Mouse (Mus musculus) monocyte, adult 2 months (primary cell): ENCODE data around the gene Sh3rf1.

Experiments used
- DNase-seq, 2 experiments: peaks; one replicate each; pipeline ENCODE4 v3.0.0; 2022; ENCODE audit warnings: low spot score in 2 of 2, low read depth in 1 of 2

The Sh3rf1 gene

DNA sequence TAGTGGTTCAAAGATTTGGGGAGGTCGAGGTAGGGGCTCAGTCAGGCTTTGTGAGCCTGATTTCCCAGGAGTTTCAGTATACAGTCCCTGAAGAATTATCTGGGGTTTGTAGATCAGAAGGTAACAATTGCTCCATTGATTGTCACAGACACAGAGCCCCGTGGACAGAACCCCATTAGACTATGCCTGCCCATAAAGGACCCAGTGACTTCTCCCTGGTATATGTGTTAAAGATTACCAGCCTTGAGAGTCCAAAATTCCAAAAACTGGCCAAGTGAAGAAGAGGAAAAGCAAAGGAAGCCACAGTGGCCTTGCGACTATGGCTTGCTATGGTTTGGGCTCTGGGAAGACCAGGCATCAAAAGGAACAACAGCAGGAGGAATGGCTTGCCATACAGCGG is 136.7 kb downstream of the Sh3rf1 start:
- DNase-seq: no peak

DNA sequence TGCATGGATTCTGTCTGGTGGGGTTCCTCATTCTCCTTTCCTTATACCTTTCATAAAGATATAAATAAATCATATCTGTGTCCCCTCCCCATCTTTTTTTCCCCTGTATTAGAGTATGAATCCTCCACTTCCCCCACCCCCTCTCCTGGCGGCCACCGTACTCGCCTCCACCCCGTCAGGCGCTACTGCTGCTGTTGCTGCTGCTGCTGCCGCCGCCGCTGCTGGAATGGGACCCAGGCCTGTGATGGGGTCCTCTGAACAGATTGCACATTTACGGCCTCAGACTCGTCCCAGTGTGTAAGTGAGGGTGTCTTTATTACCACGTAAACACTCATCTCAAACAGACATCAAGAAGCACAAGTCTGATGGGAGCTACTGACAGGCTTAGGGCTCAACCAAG is 137.8 kb downstream of the Sh3rf1 start:
- DNase-seq: no peak

DNA sequence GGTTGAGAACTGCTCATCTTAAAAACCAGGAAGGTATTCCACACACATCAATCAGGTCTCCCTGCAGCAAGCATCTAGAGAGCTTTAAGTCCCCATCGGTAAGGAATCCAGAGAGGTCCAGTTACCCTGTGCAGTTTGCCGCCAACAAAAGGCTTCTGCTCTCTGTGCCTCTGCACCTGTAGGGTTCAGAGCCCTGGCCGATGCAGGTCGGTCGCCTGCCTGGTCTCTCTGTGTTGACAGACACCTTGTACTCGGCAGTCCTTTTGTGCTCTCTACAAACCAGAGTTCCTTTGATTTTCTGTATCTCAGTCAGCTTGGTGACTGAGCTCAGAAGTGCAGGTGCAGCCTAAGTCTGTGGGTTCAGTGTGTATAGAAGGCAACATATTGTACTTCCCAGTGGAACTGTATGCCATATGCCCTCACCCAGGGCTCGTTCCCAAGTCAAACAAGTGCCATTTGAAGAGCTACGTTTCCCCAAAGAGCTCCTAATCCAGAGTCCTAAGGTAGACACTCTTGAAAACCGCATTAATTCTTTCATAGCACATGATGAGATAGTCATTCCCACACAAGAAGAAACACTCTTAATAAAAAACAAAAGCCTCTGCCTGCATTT is 138.7 kb downstream of the Sh3rf1 start:
- no peak for DNase-seq

DNA sequence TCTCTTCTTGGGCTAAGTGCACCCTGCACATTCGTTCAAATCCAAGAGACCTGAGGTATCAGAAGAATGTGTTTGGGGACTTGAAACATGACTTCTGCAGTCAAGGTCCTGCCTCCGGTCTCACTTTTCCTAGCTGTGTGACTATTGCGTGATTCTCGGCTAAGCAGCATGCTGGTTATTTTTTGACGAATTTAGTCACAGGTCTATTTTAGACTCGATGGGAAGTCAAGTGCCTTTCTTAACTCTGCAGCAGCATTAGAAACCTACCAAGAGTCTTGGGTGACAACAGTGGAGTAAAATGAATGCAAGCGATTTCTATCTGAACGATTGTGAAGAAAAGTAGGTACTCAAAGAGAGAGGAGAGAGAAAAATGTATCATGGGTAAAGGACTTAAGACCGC is 149.6 kb downstream of the Sh3rf1 start:
- DNase-seq: no peak

DNA sequence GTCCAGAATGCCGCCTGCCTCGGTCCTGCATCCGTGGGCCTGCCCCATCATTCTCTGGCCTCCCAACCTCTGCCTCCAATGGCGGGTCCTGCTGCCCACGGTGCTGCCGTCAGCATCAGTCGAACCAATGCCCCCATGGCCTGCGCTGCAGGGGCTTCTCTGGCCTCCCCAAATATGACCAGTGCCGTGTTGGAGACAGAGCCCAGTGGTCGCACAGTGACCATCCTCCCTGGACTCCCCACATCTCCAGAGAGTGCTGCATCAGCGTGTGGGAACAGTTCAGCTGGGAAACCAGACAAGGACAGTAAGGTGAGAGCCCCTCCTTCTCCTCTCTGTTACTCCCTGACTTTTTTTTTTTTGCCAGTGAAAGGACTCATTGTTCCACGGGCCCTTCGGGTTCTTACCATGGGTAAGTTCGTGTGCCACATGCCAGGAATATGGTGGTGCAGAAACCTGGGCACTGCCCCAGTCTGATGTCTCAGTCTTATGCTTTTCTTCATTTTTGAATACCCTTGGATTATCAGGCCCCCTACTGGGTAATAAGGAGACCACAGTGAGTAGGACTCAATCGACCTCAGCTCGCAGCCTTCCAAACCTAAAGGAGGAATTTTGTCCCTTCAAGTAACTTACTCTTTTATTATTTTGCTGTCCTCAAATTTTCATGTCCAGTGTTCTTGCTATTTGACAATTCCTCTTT is 150.5 kb downstream of the Sh3rf1 start:
- DNase-seq: no peak

DNA sequence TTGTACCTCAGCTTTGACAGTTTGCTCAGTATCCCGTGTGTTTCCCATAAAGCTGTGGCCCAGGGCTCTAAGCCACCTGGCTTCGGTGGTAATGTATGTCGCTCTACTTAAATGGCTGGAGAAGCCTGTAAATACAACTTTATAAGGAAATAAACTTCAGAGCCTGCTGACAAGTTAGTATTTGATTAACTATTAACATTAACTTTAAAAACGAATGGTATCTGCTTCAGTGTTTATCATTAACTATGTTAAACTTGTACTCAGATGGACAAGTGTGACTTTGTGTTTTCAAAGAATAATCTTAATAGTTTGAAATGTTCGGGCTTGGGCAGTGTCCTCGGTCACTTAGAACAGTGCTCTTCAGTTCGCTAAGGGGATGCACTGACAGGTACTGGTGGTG is 151.5 kb downstream of the Sh3rf1 start:
- no peak for DNase-seq

DNA sequence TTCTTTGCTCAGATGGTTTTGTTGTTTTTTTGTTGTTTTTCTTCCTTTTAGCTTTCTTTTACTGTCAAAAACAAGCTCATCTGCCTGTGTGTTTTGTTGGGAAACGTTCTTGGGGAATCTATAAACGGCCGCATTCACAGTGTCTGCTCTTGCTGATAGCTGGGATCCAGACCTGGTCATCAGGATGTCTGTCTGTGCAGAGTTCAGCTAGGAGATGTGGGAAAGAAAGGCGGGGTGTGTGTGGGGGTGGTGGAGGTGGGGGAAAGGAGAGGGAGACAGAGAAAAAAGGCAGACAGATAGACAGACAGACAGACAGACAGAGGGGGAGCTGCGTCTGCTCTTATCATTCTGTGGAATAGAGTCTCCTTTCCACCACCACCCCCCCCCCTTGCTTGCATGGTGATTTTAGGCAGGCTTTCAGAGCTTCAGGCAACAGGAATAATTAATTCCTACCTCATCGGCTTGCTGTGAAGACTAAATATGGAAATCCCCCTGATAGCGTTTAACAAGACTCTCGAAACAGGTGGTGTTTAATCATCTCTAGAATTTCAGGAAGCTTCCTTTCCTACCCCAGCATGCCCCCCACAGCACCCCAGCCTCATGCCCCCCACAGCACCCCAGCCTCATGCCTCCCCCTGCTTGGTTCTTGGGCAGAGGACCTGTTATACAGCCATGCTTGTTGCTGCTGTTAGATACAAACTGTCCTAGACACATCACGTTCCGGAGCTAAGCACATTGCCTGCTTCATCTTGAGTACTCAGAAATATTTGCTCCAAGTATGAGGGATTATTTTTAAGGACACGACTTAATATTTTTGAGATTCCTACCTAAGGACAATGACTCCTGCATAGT is 155.4 kb downstream of the Sh3rf1 start:
- DNase-seq: no peak

DNA sequence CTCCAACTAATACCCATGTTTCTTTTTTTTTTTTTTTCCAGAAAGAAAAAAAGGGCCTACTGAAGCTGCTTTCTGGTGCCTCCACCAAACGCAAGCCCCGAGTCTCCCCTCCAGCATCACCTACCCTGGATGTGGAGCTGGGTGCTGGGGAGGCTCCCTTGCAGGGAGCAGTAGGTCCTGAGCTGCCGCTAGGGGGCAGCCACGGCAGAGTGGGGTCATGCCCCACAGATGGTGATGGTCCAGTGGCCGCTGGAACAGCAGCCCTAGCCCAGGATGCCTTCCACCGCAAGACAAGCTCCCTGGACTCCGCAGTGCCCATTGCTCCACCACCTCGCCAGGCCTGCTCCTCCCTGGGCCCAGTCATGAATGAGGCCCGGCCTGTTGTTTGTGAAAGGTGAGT is 160.9 kb downstream of the Sh3rf1 start:
- no peak for DNase-seq

DNA sequence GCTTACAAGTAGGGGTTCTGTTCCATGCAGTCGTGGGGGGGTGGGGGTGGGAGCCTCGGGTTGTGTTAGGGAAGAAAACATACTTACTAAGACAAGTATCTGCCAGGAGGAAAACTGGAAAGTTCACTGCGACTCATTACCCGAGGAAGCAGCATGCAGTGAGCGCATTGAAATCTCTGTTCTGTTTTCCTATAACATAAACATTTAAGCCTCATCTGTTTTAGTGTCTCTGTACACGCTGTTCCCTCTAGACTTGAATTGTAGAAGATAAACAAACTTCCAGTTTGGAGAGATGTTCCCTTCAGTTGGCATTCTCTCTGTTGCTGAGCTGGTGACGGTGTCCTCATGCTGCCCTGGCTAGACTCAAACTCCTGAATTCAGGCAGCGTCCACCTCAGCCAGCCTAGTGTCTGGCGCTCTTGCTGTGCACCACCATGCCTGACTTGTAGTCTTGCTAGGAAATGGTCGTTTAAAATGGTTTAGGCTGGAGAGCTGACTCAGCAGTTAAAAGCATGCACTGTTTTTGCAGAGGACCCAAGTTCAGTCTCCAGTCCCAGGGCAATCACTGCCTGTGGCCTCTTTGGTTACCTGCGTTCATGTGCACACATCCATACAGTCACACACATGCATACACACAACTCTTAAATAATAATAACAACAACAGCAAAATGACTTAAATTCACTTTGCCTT is 162.0 kb downstream of the Sh3rf1 start:
- DNase-seq: no peak

DNA sequence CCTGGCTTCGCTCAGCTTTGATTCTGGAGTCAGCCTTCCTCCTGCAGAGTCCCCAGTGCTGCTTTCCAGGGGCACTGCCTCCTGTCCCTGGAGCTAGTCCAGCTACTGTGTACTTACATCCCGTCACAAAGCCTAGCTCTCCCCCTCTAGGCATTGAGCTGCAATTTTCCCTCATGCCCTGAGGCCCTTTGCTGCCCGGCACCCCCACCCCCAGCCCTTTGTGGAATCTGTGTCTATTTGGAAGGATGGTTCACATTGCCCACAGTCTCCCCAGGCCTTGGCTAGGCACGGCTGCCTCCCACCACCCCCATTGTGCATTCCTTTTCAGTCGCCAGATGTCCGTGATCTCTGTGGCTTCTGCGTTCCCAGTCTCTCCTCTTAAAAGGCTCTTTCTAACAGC is 163.0 kb downstream of the Sh3rf1 start:
- no peak for DNase-seq

DNA sequence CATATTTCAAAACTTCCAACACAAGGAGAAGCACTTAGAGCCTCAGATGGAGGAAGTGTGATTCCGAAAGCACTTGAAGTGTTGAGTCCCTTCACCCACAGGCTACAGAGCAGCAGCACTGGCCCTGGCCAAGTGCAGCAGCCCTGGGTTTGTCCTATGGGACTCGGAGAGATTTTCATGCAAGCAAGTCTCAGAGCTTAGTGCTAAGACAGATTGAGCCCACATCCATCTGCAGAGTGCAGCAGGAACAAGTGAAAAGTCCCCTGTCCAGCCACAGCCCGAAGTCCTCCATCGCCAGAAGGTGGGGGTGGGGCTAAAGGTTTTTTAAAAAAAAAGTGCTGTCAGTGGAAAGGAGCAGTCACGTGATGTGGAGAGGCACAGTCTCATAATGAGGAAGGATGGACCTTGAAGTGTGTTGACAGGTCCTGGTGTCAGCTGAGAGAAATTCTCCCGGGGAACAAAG is 163.9 kb downstream of the Sh3rf1 start:
- no peak for DNase-seq

DNA sequence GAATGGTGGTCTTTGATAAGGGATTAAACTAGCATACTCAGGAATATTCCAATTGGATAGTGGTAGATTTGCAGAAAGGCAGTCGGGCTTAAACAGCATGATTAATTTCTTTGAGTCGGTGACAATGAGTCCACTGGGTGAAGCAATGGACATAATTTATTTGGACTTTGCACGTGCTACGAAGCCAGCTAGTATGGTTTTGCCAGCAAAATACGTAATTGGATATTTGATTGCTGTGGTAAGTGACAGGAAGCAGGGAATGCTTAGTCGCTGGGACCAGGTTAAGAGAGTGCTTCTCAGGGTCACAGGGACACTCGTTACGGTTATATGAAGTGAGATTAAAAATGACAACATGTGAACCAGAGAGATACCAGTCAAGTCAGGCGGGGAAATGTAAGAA is 164.7 kb downstream of the Sh3rf1 start:
- no peak for DNase-seq

DNA sequence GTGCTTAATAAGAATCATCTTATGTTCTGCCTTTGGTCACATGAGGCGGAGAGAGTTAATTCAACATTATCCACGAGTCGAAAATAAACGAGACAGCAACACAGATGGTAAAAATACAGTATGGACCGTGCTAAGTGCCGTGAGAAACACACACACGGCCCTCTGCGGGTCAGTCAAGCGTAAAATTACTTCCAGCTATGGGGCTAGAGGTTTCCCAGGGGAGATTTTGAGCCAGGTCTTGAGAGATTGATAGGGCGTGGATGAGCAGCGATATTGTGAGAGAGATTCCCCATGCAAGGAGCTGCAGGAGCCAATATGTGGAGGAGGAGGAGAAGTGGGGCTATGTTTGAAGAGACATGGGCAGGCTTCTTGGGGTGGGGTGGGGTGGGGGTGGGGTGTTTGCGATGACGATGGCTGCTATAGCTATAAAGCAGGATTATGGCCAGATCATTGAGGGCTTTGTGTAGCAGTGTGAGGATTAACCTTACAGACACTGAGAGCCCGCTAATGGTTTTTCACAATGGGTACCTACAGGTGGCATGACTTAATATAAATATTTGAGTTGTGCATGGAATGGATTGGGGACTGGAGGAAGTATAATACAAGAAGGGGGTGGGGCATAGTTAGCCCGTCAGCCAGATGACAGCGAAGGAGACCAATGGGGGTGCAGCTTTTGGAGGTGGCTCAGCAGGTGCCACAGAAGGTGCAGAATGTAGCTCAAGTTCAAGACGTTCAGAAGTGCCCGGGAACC is 166.8 kb downstream of the Sh3rf1 start:
- DNase-seq: no peak

DNA sequence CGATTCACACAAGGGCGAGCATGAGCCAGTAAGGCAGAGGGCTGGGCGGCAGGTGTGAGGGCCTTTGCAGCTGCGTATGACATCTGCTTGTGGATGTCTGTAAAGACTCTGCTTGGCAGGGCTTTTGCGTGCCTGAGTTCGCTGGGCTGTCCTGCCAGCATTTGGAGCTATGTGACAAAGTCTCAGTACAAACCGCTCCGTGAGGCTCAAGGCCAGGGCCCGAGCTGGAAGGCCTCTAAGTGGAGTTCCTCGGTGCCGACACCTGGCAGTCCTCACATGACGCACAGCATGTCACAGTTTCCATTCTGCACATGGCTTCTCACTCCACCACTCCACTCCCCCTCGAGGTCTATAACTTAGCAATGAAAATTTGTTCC is 167.4 kb downstream of the Sh3rf1 start:
- no peak for DNase-seq

DNA sequence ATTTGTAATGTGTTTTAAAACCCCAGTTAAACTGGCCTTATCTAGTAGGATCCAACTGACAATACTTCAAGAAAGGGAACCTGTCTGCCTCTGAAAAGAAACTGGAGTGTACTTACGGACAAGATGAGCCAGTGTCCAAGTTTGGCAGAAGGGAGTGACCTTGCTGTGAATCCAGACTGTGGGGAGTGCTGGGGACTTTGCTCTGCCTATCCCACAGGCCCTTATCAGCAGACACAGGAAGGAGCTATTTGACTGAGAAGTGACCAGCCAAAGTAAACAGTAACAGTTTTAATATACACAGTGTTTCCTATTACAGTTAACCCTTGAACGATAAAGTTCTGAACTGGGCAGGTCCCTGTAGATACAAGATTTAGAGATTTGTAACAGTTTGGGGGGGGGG is 173.5 kb downstream of the Sh3rf1 start:
- no peak for DNase-seq

DNA sequence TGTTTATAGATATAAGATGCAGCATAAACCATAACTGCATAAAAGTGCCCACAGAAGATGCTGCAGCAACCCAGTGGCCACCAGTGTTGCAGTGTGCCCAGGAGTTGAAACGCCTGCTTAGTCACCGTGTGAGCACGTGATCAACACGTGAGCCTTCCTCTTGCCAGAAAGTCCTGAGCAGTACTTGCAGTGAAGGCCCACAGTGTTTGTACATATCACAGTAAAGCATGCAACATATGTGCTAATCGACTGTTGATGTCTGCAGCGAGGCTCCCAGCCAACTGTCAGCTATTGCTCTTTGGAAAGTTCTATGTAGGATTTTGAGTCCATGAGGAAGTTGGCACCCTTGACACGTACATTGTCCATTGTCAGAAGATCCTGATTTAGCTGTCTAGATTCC is 174.1 kb downstream of the Sh3rf1 start:
- no peak for DNase-seq

DNA sequence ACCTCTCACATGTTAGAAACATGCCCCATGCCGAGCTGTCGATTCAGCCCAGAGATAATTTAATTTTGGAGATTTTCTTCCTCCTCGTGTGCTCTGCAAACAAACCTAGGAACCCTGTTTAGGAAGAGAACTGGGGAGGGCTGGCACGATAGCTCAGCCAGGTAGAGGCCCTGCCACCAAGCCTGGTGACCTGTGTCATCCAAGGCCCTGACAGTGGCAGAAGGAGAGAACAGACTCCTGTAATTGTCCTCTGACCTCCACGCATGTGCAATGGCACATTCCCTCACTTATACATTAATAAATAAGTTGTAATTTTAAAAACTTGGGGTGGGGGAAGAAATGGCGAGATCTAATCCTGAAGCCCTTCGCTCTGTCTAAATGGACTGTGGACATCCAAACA is 179.2 kb downstream of the Sh3rf1 start:
- DNase-seq: no peak

DNA sequence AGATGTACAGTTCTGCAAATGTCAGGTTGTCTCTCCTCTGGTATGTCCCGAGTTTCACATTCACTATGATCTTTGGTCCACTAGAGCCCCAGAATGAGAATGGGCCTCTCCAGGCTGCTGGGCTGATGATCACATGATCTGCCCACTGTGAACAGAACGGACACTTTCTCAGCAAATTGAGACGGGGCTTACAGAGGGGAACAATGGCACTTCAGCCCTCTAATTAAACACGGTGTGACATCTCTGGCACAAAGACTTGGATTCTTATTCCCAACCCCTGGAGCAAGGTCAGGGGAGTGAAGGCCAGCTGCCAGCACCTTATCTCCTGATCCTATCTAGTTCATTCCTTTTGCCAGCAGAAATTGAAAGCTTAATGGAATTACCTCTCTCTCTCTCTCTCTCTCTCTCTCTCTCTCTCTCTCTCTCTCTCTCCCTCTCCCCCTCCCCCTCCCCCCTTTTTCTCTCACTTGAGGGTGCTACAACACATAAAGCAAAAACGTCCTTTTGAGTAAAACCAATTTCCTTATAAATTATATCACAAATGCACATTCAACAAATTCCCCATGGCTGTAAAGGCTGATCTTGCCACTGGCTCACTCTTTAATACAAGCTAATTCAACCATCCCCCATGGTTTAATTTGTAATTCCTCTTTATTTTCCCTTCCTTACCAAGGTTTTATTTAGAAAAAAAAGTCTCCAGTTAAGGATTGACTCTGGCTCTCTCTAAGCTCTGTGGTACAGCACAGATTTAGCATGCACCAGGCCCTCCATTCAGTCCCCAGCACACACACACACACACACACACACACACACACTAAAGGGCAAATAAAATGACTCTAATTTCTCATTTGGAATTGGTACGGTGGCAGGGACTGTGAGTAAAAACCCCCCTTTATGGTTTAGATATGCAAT is 179.8 kb downstream of the Sh3rf1 start:
- DNase-seq: no peak

DNA sequence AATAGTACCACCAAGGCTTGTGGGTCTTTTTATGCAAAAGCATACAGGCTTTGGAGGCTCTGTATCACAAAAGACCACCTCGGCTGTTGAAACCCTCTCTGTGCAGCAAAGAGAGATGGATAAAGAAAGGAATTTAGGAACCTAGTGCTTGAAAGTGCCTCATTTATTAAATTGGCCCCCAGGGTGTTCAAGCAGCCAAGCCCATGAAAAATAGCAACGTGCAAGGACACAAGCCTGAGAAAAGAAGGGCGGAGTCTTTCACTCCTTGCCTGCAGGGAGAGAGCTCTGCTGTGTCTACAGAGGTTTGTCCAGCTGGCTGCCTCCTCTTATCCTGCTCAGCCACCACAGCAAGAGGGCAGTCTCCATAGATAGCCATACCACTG is 180.5 kb downstream of the Sh3rf1 start:
- DNase-seq: no peak

DNA sequence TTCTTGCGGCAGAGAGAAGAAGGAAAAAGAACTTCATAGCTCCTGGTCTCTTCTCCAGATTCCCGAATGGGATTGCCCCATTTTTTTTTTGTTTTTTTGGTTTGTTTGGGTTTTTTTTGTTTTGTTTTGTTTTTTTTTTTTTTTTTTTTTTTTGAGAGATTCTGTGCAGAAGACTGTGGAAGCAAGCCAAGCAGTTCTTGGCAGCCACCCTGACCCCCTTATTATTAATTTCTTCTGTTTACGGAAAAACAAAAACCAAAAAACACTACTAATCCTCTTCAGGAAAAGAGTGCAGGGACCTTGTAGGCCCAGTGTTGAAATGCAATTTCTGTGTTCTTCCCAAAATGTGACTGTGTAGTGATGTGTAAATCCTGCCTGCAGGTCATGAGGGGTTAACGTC is 185.4 kb downstream of the Sh3rf1 start:
- no peak for DNase-seq
